Mouse (Mus musculus): ENCODE measurements around the gene Pitpna.
A peak's percentile ranks its signal among the peaks of the same experiment; 100 is the strongest.

The Pitpna gene

DNA sequence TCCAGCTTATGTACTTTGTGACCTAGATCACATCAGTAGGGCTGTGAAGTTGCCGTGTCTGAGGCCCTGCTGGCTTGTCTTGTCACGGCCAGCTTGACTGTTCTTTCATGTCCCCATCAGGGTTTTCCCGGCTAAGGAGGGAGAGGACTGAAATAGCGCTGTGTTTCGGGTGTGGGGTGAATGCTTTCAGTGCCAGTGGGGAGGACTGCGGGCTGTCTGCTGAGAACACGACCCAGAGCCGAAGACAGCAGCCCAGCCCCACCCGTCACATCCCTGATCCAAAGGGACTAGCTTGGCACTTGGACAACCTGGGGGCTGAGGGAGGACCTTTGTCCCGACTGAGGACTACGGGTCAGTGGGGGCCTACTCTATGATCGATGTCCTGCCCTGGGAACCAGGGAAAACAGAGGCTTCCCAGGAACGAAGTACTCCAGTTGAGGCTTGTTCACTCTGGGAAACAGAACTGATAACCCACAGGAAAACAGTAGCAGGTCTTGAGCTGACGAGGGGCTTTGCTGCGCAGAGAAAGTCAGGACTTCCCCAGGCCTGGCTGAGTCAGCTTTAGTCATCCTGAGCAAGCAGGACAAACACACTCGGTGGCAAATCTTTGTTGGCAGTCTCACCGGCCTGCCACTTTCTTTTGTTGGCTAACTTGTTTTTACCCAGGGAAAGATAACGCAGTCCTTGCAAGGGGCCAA is 23.9 kb upstream of the Pitpna start:
- DNase-seq = peak in 1 of 2 experiments; percentile 21

DNA sequence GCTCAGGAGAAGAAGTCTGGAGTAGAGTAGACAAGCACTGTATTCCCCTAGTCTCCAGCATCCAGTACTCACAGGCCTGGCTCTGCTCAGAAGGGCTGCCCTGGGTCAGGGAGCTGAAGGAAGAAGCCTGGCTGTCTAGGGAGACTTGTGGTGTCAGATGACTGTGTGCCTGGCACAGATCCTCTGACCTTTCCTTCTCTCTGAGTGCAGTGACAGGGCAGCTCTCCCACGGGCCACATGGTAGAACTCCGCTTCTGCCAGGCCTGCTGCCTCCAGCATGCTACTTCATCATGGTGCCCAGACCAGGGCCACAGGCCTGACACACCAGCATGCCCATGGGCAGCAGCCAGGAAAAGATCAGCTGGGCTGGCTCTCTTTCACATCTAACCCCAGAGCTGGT is 22.0 kb upstream of the Pitpna start:
- peak; percentile 77 to 82 for DNase-seq

- DNase-seq = peak; percentile 56 to 63
These were observed 21.4 kb upstream of the Pitpna start for GRCm38 (mm10) chr11:75566276-75567196.

GRCm38 (mm10) chr11:75567346-75568114 is 20.4 kb upstream of the Pitpna start:
- DNase-seq = peak; percentile 57 to 65

DNA sequence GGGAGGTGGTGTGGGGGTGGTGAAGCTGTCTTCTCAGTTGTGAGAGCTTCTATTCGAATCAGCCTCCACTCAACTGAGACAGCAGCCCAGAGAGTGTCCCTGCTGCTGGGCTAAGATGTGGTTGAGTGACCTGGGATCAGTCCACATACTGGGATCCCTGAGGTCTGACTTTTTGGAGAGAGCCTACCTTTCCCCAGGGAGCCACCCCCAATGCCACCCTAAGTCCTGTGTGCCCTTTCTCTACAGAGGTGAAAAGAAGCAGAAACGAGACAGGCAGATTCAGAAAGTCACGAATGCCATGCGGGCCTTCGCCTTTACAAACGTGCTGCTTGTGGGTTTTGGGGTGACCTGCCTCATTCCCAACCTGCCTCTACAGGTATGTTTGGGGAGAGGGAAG is 19.8 kb upstream of the Pitpna start:
- no peak for DNase-seq

DNA sequence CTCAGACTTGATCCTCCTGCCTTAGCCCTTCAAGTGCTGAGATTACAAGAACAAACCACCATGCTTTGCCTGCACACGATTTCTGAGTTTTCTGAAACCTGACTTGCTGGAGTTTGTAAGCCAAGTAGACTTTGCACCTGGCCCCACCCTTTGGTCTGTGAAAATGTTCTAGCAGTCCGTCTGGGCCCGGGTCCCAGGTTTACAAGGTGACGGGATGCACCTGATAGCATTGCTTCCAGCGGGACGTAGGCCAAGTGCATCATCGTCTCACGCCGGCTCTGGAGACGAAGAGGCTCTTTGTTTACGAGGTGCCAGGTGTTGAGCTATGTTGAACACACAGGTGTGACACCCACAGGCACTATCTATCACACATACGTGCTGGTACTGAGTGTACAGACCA is 18.9 kb upstream of the Pitpna start:
- no peak for DNase-seq

DNA sequence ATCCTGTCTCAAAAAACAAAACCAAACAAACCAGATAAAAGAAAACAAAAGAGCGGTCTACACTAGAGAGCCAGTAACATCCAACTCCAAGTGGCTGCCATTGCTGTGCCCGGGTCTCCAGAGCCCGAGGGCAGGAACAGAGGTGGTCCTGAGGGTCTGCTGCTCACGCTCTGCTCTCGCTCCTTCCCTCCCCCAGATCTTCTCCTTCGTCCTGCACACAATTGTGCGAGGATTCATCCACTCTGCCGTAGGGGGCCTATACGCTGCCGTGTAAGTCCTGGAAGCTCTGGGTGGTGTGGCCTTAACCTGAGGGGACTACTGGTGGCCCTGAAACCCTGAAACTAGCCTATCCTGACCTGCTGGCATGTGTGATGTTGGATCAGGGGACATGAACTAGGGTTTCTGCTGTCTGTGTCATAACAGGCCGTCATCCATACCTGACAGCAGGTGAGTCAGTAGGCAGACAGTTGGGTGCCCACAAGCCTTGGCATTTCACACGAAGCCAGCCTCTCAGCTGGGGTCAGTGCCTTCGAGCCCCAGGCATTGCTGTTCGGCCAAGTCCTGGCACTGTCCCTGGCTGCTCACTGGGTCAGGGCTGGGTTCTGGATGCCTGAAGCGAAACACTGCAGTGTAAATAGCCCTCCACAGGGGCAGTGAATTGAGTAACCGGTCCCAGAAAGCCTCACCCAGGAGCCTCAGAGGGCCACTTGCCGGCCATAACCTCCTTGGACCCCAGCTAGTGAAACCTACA is 17.3 kb upstream of the Pitpna start:
- peak; percentile 83 to 89 for DNase-seq

- DNase-seq = peak; percentile 68 to 70
These were observed 16.5 kb upstream of the Pitpna start for GRCm38 (mm10) chr11:75571126-75571990.

DNA sequence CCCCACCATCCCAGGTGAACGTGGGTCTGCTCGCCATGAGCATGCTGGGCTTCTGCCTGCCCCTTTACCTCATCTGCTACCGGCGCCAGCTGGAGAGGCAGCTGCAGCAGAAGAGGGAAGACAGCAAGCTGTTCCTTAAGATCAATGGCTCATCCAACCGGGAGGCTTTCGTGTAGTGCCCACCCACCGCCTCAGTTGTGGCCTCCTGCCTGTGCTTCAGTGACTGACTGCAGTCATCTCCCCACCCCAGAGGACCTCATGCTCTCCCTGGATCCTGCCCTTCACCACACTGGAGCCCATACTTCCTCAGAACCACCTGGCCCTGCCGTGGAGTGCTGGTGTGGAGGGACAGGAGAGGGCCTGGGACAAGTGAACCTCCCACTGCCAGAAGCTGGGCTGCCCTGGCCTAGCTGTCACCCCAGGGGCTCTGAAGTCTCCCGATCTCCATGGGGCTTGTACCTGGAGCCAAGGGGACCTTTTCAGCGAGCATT is 15.6 kb upstream of the Pitpna start:
- DNase-seq = no peak

- peak; percentile 96 to 97 for DNase-seq
These were observed 14.8 kb upstream of the Pitpna start for GRCm38 (mm10) chr11:75572854-75573650.

DNA sequence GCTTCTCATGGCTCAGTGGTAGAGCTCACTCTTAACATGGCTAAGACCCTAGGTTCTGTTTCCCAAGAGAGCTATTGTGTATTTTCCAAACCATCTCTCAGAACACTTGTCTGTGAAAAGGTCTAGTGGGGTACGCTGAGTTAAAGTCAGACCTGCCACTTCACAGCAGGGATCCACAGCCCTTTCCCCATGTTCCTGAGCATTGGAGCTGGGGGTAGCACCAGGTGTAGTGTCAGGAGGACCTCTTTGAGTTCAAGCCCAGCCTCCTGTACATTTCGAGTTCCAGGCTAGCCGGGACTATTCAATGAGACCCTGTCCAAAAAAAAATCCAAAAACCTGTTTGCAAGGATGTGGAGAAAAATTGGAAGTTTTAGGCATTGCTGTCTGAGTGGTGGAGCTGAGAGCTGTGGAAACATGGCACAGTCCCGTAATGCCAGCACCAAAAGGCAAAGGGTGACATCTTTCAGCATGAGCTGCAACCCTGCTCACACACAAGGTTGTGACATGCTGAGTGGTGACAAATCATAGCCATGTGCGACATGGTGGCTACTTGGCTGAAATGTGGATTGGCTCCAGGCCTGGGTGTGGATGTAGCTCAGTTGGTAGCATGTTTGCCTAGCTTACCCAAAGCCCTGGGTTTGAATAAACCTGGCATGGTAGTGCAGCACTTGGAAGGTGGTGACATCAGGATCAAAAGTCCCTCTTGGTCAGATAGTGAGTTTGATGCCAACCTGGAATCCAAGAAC is 13.3 kb upstream of the Pitpna start:
- DNase-seq = peak; percentile 61 to 62

DNA sequence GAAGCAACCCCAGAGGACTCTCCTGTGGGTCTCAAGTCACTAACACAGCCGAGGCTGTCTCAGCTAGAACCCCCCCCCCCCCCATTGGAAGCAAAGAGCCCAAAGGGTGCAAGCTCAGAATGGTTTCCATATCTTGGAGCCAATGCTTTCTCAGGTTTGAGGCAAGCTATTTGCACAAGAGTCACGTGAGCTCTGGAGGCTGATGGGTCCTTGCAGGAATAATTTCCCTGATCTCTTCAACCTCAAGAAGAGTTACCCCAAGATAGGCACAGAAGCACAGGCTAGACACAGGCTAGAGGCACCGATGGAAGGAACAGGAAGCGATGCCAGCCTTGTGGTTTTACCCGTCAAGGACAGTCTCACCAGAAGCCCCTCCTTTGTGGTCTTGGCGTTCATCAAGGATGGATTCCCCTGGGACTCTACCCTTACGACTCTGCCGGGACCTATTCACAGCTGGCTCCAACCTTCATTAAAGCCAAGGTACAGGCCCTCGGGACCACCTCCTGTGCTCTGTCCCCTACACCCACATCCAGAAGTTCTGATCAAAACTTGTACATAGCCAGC is 12.3 kb upstream of the Pitpna start:
- DNase-seq = no peak

DNA sequence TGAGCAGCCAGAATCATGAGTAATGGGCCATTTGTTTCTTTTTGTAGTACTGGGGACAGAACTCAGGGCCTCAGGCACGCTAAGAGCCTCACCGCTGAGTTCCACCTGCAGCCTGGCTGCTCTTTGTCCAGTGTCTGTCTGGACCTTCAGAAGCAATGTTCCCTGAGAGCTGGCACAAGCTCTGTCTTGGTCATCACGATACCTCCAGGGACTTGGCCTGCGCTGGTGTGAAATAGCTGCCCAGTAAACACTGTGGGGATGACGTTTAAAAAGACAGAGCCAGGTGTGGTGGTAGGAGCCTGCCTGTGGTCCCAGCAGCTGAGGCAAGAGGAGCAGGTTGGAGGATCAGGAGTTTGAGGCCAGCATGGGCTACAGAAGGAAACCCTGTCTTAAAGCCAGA is 9.3 kb upstream of the Pitpna start:
- no peak for DNase-seq

- DNase-seq = no peak
These were observed 6.3 kb upstream of the Pitpna start for GRCm38 (mm10) chr11:75581495-75582149.

DNA sequence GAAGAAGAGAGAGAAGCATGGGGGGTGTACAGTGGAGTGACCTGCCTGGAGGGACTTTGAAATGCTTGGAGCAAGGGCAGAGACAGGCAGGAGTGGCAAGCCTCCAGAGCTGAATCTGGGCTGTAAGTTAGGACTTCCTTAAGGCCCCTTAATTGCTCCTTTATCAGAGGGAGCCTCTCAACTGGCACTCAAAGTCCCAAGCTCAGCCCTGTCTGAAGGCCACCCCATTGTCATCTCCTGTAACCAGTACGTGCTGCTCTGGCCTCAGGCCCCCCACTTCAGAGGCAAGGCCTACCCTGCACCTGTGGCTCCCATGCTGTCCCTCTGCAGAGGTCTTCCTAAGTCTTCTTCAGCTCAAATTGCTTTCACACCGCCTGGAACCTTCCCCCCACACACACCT is 4.4 kb upstream of the Pitpna start:
- no peak for DNase-seq

DNA sequence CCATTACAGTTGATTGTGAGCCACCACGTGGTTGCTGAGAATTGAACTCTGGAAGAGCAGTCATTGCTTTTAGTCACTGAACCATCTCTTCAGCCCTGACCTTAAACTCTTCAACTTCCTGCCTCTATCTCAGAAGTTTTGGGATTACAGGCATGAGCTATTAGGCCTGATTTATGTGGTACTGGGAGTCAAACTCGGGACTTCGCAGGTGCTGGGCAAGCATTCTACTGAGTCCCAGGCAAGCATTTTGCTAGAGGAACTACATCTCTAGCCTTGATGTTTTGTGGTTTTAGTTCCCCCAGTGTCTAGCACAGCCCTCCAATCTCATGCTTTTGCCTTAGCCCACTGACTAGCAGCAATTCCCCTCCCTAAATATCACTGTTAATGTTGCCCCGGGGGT is 2.8 kb upstream of the Pitpna start:
- no peak for DNase-seq

DNA sequence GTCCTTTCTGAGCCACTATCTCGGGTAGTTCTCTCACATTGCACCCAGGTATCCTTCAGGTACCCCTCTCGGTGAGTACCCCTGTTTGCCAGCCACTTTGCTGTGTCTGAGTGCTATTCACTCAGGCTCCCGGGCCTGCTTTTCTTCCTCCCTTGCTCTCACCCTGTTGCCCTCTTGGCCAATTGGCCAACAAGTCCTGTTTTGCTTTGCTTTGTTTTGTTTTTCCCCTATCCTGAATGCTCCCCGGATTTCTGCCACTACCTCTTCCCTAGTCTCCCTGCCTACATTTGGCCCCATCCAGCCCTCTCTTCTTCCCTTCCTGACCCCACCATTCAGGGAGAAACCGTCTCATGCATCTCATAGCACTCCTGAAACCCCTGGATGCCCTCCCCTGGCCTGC is 1.9 kb upstream of the Pitpna start:
- no peak for DNase-seq

DNA sequence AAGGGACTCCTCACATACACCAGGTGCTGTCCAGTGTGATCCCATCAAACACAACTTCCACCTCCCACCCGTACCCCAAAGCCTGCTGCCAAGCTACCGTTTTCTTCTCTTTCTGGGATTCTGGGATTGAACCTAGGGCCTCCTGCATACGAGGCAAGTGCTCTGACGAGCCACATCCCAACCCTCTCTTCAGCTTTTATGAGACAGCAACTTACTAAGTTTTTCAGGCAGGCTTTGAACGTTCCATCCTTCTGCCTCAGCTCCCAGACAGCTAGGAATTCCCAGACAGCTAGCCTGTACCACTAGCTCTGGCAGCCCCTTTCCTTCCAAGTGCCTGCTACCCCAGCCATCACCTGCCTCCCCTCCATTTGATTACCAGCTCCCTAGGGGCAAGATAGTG is 934 bp upstream of the Pitpna start:
- no peak for DNase-seq

Measured in cerebellum, postnatal 10 days (tissue).